Mouse (Mus musculus) heart, embryonic 11.5 days (tissue): ENCODE measurements around the gene Adamts8. TPM values are rescaled to one million over a fixed set of nuclear protein-coding genes. Genes with fewer than 3 reads are reported as not detected.

Source experiments
- ATAC-seq: fragments of 200-750 bp; cut with Nextera tagmentation; replicated peaks from 2 replicates; pipeline ENCODE4 v1.8.0; 2017; ENCODE audit warnings: moderate library complexity; ENCODE audit not compliant: insufficient number of reproducible peaks, low FRiP score, low TSS enrichment
- H3K27ac ChIP-seq: fragments of 300-500 bp; sonication (generic); 2 replicates; pipeline ENCODE4 v1.5.1; 2014; ENCODE audit warnings: mild to moderate bottlenecking, low read depth, low read length
- H3K27me3 ChIP-seq: fragments of 300-500 bp; sonication (generic); 2 replicates; pipeline ENCODE4 v1.6.1; 2014; ENCODE audit warnings: mild to moderate bottlenecking, low read length, mixed read lengths; ENCODE audit not compliant: control insufficient read depth, insufficient read depth
- H3K36me3 ChIP-seq: fragments of 300-500 bp; sonication (generic); 2 replicates; pipeline ENCODE4 v1.6.1; 2014; ENCODE audit warnings: mild to moderate bottlenecking, low read length, moderate library complexity, mixed read lengths; ENCODE audit not compliant: control insufficient read depth, insufficient read depth
- H3K4me1 ChIP-seq: fragments of 300-500 bp; sonication (generic); 2 replicates; pipeline ENCODE4 v1.6.1; 2014; ENCODE audit warnings: low read length; ENCODE audit not compliant: control insufficient read depth, insufficient read depth
- H3K4me2 ChIP-seq: fragments of 300-500 bp; sonication (generic); 2 replicates; pipeline ENCODE4 v1.6.1; 2014; ENCODE audit warnings: mild to moderate bottlenecking, moderate library complexity
- H3K4me3 ChIP-seq: fragments of 300-500 bp; sonication (generic); 2 replicates; pipeline ENCODE4 v1.5.1; 2014; ENCODE audit warnings: low read depth, low read length
- H3K9ac ChIP-seq: fragments of 300-500 bp; sonication (generic); 2 replicates; pipeline ENCODE4 v1.6.1; 2014; ENCODE audit warnings: mild to moderate bottlenecking, low read depth, low read length, moderate library complexity
- H3K9me3 ChIP-seq: fragments of 300-500 bp; sonication (generic); replicated peaks from 2 replicates; pipeline ENCODE4 v1.6.1; 2016; ENCODE audit warnings: low read length; ENCODE audit not compliant: control insufficient read depth
- WGBS: fragments of 180-500 bp; shearing (Covaris S2); extraction: QIAGEN DNeasy Blood & Tissue Kit; methylation state at CpG from one replicate; pipeline ENCODE4 v1.1.7; 2014; ENCODE audit not compliant: insufficient replicate concordance; 5-methylcytosine and 5-hydroxymethylcytosine counted together
- polyA plus RNA-seq: library from polyadenylated mRNA; unstranded; fragments of >200 nt; fragmentation: Nextera tagmentation; extraction: Ambion mirVana; gene quantifications from 2 replicates; pipeline ENCODE4 v1.2.1, GENCODE M21; 2014

Adamts8 gene
- polyA plus RNA-seq, 1 experiment from 2014 or later, result 6.0 TPM

- Histone ChIP-seq H3K9me3 (no peaks in the 10 kb centered on the region), H3K36me3 (peaks cover 7% of the 10 kb centered on the region), H3K4me2 (no peak overlapping the region), H3K27me3 (no peaks in the 10 kb centered on the region), H3K27ac (no peak overlapping the region), H3K4me3 (no peak overlapping the region), H3K4me1 (no peaks in the 10 kb centered on the region), H3K9ac (no peak overlapping the region)
- ATAC-seq, result no peak
- 59% methylated on average over 5 of the region's 5 CpGs for WGBS
These were observed 34.6 kb upstream of the Adamts8 start for GRCm38 (mm10) chr9:30907677-30908295.

GRCm38 (mm10) chr9:30908296-30908690 lies 34.1 kb upstream of the Adamts8 start:
- Histone ChIP-seq H3K4me3 (no peak overlapping the region), H3K36me3 (peaks cover 7% of the 10 kb centered on the region), H3K4me1 (no peaks in the 10 kb centered on the region), H3K27ac (no peak overlapping the region), H3K9ac (no peak overlapping the region), H3K27me3 (no peaks in the 10 kb centered on the region), H3K4me2 (no peak overlapping the region), H3K9me3 (no peaks in the 10 kb centered on the region)
- no peak for ATAC-seq
- WGBS, result 82% methylated on average over 5 of the region's 5 CpGs

DNA sequence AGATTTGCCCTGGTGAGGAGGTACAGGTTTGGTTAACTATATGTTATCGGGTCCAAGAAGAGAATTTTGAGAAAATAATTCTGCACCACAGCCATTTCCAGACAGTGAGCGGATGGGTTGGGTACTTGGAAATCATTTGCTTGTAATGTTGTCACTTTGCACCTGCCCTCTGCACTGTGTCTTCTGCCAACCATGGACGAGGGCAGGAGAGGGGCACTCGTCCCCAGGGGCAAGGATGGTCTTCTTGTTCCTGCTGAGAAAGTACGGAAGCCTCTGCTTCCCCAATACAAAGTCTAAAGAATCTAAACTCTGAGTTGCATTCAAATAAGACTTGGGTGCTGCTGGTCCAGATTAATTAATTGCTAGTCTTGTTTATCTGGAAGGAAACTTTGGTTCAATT lies 33.4 kb upstream of the Adamts8 start:
- Histone ChIP-seq H3K4me2 (no peak overlapping the region), H3K27ac (no peak overlapping the region), H3K9me3 (no peaks in the 10 kb centered on the region), H3K27me3 (no peaks in the 10 kb centered on the region), H3K9ac (no peak overlapping the region), H3K36me3 (peaks cover 7% of the 10 kb centered on the region), H3K4me1 (no peaks in the 10 kb centered on the region), H3K4me3 (no peak overlapping the region)
- WGBS, result 78% methylated on average over 5 of the region's 5 CpGs
- ATAC-seq, result no peak

GRCm38 (mm10) chr9:30910491-30910890 lies 31.9 kb upstream of the Adamts8 start:
- ATAC-seq, result no peak
- Histone ChIP-seq H3K4me3 (no peak overlapping the region), H3K27me3 (0 out of 2 replicates have a peak, but pooled peaks cover 2% of the 10 kb centered on the region), H3K4me1 (0 out of 2 replicates have a peak, but pooled peaks cover 3% of the 10 kb centered on the region), H3K9me3 (no peaks in the 10 kb centered on the region), H3K27ac (no peak overlapping the region), H3K4me2 (no peak overlapping the region), H3K9ac (no peak overlapping the region), H3K36me3 (no peaks in the 10 kb centered on the region)
- 84% methylated on average over 5 of the region's 5 CpGs for WGBS

DNA sequence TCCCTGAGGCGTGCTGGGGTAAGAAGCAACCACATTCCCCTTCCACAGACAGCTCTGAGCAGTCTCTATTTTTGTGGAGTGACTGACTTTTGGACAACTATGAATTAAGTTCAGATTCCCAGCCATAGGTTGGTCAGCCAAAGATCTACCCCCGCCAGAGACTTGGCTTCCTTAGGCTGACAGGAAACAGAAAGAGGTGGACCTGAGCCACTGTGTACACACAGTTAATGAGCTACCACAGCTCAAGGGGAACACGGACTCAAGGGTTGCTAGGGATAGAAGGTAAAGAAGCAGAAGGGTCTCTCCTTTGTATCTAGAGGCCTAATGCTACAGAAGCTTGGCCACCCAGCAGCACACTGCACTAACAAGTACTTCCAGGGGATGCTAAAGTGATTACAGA lies 30.2 kb upstream of the Adamts8 start:
- no peak for ATAC-seq
- no peaks in the 10 kb centered on the region for H3K36me3 ChIP-seq
- peaks cover 3% of the 10 kb centered on the region; the same call in 1 of the 2 replicates for H3K4me1 ChIP-seq
- H3K27me3 ChIP-seq, result 0 out of 2 replicates have a peak, but pooled peaks cover 2% of the 10 kb centered on the region
- H3K27ac ChIP-seq, result no peak overlapping the region
- H3K4me3 ChIP-seq, result no peak overlapping the region
- H3K4me2 ChIP-seq, result no peak overlapping the region
- H3K9ac ChIP-seq, result no peak overlapping the region
- 62% methylated on average over 3 of the region's 3 CpGs for WGBS
- H3K9me3 ChIP-seq, result no peaks in the 10 kb centered on the region

- ATAC-seq, result no peak
- H3K36me3 ChIP-seq, result no peaks in the 10 kb centered on the region
- WGBS, result 69% methylated on average over 3 of the region's 3 CpGs
- peaks cover 3% of the 10 kb centered on the region; the same call in 1 of the 2 replicates for H3K4me1 ChIP-seq
- H3K4me2 ChIP-seq, result no peak overlapping the region
- H3K9me3 ChIP-seq, result no peaks in the 10 kb centered on the region
- 0 out of 2 replicates have a peak, but pooled peaks cover 2% of the 10 kb centered on the region for H3K27me3 ChIP-seq
- H3K4me3 ChIP-seq, result no peak overlapping the region
- H3K9ac ChIP-seq, result no peak overlapping the region
- no peak overlapping the region for H3K27ac ChIP-seq
These were observed 28.9 kb upstream of the Adamts8 start for GRCm38 (mm10) chr9:30913429-30913828.

GRCm38 (mm10) chr9:30914241-30914640 lies 28.1 kb upstream of the Adamts8 start:
- Histone ChIP-seq H3K27me3 (0 out of 2 replicates have a peak, but pooled peaks cover 2% of the 10 kb centered on the region), H3K4me1 (peaks cover 11% of the 10 kb centered on the region; the same call in 1 of the 2 replicates)
- WGBS, result 84% methylated on average over 2 of the region's 2 CpGs

DNA sequence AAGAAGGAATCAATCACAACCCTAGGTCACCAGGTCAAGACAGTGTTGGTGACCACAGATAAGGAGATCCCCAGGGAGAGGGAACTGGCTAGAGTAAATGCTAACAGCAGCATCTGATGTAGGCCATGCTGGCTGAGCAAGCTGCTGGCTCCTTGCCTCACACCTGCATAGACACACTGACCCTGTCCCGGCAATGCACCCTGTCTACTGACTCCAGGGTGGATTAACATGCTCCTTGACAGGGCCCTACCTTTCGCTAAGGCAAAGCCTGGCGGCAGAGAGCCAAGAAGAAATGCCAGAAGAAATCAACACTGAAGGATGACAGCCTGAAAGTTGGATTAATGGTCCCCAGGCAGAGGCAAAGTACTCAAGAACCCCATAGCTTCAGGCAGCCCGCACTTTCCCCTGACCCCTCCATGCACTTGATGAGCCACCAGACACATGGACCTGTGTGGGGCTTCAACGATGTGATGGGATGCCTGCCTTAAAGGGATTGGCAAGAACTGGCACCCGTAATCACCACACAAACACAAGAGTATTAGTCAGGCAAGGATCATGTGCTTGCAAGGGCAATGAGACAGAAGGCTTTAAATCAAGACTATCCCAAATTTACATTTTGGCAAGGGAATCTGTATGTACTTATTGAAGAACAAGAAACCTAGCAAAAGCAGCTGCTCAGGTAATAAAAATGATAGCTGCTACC lies 25.9 kb upstream of the Adamts8 start:
- Histone ChIP-seq H3K4me2 (no peak overlapping the region), H3K4me3 (no peak overlapping the region), H3K4me1 (peaks cover 17% of the 10 kb centered on the region; the same call in 1 of the 2 replicates), H3K9ac (no peak overlapping the region), H3K27ac (no peak overlapping the region), H3K9me3 (no peaks in the 10 kb centered on the region), H3K36me3 (no peaks in the 10 kb centered on the region), H3K27me3 (peaks cover 8% of the 10 kb centered on the region)
- no peak for ATAC-seq
- WGBS, result 57% methylated on average over 6 of the region's 6 CpGs

More at GRCm38 (mm10) chr9:30914241-30914640, 28.1 kb upstream of the Adamts8 start:
- no peaks in the 10 kb centered on the region for H3K9me3 ChIP-seq
- H3K4me2 ChIP-seq, result no peak overlapping the region
- H3K36me3 ChIP-seq, result no peaks in the 10 kb centered on the region
- no peak overlapping the region for H3K9ac ChIP-seq
- no peak overlapping the region for H3K27ac ChIP-seq
- no peak for ATAC-seq
- H3K4me3 ChIP-seq, result no peak overlapping the region
